Mouse (Mus musculus) kidney, postnatal 36 days (tissue): ENCODE data around the gene Tmem132d.

Source experiments
- DNase-seq, 2 experiments: peaks; one replicate each; pipeline ENCODE4 v3.0.0; 2021 to 2022; ENCODE audit warnings: mixed read lengths in 2 of 2

Gene Tmem132d

DNA sequence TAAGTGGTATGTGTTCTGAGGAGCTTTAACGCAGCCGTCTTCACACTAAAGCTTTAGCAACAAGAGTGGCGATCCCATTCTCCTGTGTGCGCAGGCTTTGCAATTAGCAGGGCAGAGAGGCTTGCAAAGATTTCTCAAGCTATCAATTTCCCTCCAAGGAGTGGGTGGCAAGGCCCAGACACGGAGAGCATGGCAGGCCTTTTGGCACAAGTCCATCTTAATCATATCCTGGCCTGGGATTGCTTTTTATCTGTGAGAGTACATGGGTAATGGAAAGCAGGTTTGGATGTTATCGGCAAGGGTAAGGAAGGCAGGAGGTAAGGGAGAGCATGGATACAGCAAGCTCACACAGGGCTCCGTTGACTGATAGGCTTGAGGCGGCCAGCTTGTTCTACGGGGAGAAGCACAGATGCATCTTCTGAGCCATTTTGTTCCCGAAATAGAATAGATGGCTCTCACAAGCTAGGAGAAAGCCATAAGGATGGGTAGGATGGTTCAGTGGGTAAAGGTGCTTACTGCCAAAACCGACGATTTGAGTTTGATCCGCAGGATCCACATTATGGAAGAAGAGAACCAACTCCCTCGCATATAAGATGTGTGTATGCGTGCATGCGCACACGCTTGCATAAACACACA is 228.1 kb downstream of the Tmem132d start:
- DNase-seq = no peak

DNA sequence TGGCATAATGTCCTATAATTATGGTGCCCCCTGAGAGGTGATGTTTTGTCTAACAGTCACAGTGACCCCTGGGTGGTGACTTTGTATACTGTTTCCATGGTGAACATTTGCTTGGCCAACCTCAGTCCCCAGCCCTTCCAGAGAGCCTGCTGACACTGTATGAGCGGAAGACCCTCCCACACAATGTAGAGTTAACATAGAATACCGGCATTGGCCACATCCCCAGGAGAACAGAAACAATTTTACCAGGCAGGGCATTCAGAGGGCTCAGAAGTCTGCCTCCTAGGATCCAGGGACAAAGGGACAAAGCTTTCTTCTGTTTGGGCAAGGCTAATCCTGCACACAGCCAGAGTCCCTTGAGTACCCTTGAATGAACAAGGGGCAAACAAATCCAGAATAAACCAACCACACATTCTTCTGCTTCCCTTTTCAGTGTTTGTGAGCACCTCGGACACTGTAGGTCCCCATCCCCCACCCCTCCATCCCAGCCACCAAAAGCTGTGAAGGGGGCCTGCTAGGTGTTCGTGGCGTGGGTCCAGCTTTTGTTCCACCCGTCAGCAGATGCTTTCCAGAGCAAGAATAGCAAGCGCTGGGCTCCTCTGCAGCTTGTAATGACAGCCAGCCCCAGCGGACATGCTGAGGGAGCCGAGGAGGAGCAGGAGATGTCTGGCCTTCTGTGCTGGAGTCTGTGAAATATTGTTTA is 228.8 kb downstream of the Tmem132d start:
- DNase-seq = no peak

DNA sequence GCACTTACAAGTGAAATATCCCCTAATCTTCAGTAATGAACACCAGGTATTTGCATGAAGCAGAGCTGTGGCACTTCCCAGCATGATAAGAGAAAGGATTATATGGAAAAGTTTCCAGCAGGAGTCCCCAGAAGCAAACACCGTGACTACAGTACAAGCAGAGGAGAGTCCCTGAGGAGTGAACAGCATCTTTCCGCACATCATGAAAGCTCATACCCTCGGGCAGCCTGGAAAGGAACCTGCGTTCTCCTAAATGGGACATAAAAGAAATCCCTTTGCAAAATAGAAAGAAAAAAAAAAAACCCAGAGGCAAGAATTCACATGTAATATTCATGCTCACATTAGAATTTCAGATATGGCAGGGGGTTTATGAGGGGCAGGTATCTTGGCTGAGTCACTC is 238.8 kb downstream of the Tmem132d start:
- no peak for DNase-seq

DNA sequence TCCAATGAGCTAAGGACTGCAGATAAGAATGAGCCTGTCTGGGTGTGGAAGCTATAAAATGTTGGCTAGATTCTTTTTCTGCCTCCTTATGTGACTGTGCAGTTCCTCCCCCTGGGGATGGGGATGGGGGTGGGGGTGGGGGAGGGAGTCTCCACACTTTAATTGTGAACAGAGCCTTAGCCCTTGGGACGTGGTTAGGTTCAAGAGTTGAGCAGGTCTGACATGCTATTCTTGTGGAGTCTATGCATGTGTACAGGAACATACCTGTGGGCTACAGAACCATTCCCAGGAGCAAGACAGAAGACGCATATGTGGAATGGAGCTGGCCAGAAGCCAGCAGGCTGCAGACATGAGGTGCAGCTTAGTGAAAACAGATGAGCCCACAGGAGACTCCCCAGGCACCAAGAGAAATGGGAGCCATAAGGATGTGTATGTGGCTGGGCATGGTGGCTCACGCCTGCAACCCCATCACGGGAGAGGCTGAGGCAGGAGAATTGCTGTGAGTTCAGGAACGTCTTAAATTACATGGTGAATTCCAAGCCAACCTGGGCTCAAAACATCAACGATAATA is 240.3 kb downstream of the Tmem132d start:
- no peak for DNase-seq

DNA sequence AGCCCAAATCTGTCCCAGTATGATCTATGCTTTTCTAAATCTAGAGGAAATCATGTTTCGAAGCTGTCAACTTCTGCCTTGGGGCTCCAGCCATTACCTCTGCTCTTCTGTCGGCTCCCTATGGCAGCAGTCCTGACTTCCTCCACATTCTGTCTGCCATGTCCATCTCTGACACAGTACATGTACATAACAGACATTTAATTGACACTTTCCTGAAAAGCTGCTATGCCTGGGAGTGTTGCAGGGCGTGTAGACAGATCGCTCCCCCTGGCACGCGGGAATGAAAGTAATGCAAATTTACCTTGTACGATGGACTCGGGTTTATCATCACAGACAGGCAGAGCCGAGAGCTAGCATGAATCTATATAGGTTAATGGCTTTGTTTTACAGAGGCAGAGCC is 241.2 kb downstream of the Tmem132d start:
- DNase-seq = no peak

DNA sequence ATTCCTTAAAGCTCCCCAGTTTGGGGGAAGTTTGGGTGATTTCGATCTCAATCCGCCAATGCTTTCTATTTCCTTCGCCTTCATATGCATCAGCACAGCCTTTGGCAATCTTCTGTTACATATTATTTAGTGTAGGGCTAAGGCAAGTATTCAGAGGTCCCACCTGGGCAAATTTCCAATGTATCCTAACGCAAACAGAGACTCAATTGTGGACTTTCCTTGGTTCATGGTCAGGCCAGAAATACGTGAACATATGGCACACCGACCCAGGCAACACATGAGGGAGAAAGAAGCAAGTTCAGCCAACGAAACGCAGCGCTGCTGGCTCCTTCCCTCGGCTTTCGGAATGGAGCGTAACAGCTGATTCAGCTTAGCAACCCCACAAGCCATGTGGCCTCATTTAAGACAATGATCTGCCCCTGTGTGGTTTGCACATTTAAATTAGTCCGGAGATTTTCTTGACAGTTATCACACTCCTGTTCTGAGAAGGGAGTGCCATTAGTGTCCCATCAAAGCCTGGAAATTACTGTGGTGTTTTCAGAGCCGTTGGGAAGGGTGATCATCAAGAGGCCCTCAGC is 242.5 kb downstream of the Tmem132d start:
- DNase-seq = no peak

DNA sequence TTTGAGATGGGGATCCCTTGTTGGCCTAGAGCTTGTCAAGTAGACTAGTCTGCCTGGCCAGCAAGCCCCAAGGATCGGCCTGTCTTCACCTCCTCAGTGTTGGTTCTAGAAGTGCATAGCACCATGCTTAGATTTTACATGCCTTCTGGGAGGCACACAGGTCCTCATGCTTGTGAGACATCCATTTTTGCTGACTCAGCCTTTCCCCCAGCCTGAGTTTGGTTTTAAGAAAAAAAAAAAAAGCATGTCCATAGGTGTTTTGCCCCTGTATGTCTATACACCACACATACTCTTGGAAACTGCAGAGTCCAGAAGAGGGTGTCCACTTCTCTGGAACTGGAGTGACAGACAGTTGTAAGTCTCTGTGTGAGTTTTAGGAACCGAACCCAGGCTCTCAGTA is 256.6 kb downstream of the Tmem132d start:
- DNase-seq = no peak

DNA sequence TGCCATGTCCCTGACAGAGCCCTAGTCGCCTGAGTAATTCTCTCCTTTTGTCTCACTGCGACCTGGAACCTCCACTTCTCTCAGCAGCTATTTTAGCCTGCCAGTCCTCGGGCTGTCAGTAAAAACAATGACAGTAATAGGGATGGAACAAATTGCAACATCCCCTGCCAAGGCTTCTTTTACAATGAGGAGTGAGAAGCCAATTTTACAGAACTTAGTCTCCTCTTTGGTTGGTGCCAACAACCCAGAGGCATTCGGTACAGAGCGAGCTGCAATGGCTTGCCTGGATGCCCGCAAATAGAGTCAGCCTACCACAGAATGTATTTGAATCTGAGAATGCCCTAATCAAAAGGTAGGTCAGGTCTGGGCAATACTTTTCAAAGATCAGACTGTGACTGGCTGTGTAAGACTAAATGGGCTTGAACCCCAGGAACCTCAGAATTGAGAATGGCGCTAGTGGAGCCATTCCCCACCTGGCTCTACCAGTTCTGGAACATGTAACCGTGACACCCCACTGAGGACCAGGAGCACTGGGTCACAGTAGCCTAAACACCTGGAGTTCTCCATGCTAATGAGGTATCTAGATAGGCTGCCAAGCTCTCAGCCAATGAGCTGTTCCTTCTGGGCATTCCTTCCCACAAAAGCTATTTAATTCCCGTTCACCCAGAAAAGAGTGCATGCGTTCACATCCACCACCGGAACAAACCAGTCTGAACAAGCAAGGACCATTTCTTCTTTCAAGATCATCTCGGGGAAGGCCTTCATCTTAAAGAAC is 273.8 kb downstream of the Tmem132d start:
- DNase-seq = no peak

DNA sequence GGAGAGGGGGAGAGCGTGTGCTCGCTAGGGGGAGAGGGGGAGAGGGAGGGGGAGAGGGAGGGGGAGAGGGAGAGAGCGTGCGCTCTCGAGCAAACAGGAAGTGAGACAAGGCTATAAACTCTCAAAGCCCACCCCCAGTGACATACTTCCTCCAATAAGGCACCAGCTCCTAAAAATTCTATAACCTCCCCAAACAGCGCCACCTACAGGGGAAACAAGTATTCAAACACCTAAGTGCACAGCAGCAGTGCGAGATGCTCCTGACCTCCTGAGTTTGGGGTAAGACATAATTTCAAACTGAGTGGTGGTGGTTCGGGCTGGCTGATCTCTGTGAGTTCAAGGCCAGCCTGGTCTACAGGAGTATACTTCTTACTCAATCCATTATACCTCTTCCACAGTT is 281.4 kb downstream of the Tmem132d start:
- DNase-seq = peak in 1 of 2 experiments; percentile 2

DNA sequence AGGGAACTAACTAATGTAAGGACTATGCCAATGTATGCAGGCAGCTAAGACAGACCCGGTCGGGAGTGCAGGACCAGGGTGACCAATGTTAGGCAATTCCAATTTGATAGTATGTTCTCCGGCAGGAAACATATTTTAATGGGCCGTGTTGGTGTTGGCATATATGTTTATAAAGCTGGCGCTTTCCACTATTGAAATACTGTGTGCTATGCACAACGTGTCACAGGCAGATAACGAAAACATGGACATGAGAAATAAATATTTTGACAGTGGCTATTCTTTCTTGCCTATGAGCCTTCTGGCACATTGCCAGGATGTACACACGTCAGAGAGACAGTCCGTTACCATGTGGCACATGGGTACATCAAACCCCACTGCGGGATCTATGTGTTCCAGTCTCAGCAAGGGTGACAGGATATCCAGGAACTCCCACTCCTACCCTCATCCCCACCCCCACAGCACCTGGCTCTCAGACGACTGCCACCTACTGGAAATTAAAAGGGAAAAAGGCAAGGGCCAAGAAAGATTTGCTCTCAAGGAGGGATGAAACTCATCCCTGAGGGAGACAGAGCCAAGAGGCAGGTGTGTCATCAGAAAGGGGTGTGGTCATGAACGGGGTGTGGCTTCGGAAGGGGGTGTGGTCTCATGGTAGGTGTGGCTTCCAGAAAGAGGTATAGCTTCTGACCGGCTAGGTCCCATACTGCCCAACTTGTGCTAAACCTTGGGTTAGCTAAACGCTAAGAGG is 285.8 kb downstream of the Tmem132d start:
- no peak for DNase-seq

DNA sequence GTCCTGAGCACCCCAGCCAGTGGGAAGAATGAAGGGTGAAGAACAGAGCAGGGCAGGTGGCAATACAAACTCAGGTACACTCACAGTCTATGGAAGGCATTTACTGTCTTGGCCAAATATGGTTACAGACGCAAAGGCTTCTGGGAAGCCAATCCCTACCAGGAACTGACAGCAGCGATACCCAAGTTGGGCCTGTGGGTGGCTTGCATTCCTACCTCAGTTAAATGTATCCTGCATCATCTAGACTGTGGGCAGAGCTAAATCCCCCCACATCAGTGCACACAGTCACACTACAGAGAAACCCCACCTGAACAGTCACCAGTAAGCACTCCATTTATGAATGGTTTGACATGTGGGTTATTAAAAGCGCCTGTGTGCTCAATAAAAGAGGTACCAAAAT is 288.1 kb downstream of the Tmem132d start:
- no peak for DNase-seq

DNA sequence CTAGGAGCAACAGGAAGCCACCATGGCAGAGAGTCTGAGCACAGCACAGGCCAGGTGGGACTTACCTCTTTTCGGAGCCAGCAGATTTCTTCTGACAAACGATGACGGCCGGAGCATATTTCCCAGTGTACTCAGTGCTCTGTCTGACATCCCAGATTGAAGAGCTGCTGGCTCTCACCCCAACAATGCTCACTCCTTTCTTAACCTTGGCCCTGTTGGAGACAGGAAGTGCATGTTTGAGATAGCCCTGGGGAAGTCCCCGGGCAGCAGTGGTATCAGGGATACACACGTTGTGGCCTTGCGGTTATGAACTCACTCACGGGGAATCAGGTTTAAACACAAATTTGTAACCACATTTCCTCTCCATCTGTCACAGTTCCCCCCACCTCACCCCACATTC is 296.1 kb downstream of the Tmem132d start:
- peak in 1 of 2 experiments; percentile 2 for DNase-seq

DNA sequence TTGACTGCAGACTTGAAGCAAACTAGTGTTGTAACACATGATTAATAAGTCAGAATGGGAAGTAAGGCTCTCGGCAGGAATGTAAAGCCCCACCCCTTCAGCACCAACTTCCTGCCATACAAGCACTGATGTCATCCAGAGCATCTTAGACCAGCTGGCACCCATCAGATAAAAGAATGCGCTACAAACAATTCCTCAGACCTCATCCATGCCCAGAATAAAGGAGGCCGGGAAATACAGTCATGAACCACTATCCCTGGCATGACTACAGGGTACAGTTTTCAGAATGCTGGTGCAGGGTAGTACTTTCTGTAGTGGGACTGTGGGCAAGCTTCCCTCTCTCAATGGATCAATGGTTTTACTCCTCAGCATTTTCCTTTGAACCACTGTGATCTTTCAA is 310.2 kb downstream of the Tmem132d start:
- no peak for DNase-seq

DNA sequence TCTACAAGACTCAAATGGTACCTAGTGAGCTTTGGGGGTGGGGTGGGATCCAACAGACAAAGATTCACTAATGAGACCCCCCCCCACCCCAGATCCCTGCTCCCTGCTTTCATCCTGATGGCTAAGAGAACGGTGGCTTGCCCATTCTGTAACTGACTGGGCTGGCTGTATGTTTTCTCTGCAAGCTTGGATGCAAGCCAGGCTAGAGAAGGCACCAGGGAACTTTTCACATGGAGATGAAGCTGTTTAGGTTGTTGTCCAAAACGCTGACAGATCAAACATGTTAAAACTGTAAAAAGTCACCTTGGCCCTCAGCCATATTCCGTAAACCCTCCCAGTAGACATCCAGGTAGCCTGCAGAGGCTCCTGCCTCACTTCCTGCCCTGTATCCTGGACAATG is 313.7 kb downstream of the Tmem132d start:
- DNase-seq = no peak

DNA sequence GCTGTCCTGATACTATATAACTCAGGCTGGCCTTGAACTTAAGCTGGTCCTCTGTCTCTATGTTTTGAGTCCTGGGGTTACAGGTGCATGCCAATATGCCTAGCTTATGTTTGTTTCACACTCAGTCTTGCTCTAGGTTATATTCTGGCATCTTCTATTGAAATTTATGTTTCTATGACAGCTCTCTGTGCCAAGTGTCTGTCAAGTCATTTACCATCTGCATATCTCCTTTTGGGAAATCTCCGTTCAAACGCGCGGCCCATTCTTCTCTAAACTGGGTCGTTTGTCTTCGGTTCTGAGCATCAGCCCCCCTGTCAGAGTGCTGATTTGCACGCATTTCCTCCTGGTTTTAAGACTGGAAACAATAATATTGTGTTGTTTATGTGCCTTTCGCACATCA is 319.8 kb downstream of the Tmem132d start:
- no peak for DNase-seq

DNA sequence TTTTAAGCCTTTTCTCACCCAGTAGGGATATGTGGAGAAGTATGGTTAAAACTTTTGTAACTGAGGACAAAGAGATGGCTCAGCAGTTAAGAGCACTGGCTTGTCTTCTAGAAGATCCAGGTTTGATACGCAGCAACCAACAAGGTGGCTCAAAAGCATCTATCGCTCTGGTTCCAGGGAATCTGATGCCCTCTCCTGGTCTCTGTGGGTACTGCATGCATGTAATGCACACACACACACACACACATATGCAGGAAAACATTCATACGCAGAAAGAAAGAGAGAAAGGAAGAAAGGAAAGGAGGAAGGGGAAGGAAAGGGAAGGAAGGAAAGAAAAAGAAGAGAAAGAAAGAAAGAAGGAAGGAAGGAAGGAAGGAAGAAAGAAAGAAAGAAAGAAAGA is 320.4 kb downstream of the Tmem132d start:
- DNase-seq = no peak

DNA sequence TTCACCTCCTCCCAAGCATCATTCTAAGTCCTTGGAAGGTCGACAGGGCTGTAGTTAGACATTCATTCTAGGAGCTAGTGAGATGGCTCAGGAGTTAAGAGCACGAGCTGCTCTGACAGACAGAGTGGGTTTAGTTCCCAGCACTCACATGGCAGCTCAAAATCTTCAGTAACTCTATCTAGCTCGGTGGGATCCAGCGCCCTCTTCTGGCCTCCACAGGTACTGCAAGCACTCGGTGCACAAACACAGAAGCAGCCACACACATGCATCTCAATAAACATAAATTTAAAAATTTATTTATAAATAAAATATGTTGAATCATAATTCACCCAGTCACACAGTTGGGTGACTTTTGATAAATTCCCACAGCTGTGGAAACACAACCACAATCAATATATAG is 321.2 kb downstream of the Tmem132d start:
- no peak for DNase-seq

DNA sequence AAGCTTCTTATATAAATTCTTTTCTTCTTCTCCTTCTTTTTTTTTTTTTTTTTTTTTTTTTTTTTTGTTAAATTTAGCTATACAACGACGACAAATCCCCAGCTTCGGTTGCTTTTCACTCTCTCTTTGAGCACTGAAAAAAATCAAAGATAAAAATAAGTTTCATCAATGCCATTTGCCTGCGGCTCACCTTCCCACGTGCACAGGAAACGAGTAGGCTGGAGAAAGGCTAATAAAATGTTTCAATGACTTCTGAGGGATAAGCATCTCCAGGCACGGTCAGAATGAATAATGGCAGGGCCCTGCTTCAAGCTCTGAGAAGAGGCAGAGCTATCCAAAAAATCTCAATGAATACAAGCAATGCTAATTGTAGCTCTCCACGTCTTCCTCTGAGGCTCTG is 330.3 kb downstream of the Tmem132d start:
- no peak for DNase-seq

DNA sequence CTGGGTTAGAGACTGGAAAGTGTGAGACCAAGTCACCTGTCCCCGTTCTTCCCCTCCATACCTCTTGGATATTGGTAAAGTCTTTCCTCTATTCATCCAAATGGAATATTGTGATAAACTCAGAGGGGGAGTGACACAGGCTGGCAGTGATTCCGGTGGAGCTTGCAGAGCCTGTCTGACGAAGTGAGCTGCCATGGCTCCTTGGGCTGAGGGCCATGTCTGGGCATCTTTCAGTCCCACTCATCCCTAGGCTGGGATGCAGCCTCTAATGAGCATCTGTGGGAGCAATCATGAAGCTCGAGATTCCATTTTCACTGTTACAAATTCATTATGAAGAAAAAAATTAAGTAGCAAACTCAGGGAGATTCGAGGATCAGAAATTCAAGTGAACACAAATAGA is 332.5 kb downstream of the Tmem132d start:
- DNase-seq = no peak

DNA sequence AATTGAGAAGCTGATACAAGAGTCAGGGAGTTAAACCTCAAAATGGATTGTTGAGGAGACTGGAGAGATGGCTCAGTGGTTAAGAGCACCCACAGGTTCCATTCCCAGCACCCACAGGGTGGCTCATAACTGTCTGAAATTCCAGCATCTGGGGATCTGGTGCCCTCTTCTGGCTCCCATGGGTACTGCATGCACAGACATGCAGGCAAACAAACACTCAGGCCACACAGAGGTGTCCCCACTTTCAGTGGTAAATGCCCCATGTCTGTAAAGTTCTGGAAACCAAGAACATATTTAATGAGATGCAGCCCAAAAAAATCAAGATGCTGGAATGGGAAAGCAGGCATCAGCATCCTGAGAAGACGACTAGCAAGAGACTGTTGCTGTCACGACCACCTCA is 333.4 kb downstream of the Tmem132d start:
- DNase-seq = peak in 1 of 2 experiments; percentile 8

DNA sequence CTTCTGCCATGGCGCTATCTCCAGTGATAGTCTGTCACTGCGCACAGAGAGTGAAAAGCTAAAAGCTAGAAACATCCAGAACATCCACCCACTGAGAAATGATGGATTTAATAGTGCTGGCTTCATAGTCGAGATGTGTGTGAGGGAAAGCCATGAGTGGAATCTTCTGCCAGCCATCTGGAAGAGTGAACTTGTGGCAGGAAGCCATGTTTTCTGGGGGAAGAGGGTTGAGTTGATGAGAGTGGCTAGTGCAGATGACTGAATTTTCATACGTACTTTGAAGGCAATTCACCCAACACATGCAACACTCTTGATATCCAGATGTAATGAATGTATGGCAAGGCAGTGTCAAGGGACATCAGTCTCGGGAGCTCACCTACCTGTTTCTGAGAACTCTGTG is 342.3 kb downstream of the Tmem132d start:
- no peak for DNase-seq

DNA sequence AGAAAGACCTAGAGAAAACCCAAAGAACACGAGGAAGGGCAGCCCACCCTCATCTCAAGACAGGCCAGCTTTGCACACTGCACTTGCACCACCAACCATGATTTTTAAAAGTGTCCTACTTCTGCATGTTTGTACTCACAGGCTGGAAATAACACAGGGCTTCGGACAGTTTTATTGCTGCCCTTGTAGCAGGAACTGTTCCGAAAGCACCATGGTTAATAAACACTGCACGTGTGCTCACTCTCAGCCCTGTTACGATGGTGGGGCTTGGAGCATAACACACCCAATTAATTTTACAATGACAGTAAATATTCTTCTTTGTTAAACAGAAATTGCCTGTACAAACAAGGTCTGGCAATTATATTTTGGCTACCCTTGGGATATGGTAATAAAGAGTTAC is 357.4 kb downstream of the Tmem132d start:
- no peak for DNase-seq

DNA sequence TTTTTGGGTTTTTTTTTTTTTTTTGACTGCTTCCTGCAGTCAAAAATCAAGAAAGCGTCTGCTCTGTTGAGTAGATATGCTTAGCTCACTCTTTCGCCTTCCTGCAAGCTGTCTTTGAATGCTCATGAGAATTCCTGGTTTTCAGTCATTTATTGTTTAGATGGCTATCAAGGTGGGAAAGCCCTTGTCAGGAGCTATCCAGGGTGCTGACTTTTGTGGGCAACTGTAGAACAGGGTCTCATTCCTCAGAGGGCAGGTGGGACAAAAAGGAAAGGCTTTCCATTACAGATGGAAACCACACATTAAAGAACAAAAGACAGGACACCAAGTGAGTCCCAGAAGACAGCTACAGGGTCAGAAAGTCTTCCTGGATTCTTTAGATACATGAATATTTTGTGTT is 360.3 kb downstream of the Tmem132d start:
- DNase-seq = peak in 1 of 2 experiments; percentile 13
